Mouse (Mus musculus) hindbrain, embryonic 12.5 days (tissue): ENCODE measurements around the gene Mafk. TPM values are rescaled to one million over a fixed set of nuclear protein-coding genes. Genes with fewer than 3 reads are reported as not detected.

Experiments
- ATAC-seq: fragments of 200-750 bp; cut with Nextera tagmentation; 2 replicates; pipeline ENCODE4 v1.8.0; 2017; ENCODE audit warnings: moderate TSS enrichment; ENCODE audit not compliant: low FRiP score
- H3K27ac ChIP-seq: fragments of 300-500 bp; sonication (generic); 2 replicates; pipeline ENCODE4 v1.5.1; 2016; ENCODE audit warnings: mild to moderate bottlenecking
- H3K27me3 ChIP-seq: fragments of 300-500 bp; sonication (generic); 2 replicates; pipeline ENCODE4 v1.6.1; 2016; ENCODE audit warnings: mild to moderate bottlenecking
- H3K36me3 ChIP-seq: fragments of 300-500 bp; sonication (generic); 2 replicates; pipeline ENCODE4 v1.6.1; 2016; ENCODE audit warnings: mild to moderate bottlenecking
- H3K4me1 ChIP-seq: fragments of 300-500 bp; sonication (generic); 2 replicates; pipeline ENCODE4 v1.6.1; 2016
- H3K4me2 ChIP-seq: fragments of 300-500 bp; sonication (generic); replicated peaks from 2 replicates; pipeline ENCODE4 v1.6.1; 2016; ENCODE audit warnings: mild to moderate bottlenecking
- H3K4me3 ChIP-seq: fragments of 300-500 bp; sonication (generic); 2 replicates; pipeline ENCODE4 v1.5.1; 2016; ENCODE audit warnings: mild to moderate bottlenecking
- H3K9ac ChIP-seq: fragments of 300-500 bp; sonication (generic); 2 replicates; pipeline ENCODE4 v1.6.1; 2016; ENCODE audit warnings: mild to moderate bottlenecking, moderate library complexity
- H3K9me3 ChIP-seq: fragments of 300-500 bp; sonication (generic); replicated peaks from 2 replicates; pipeline ENCODE4 v1.6.1; 2016; ENCODE audit warnings: mild to moderate bottlenecking
- WGBS: fragments of 180-500 bp; shearing (Covaris S2); methylation state at CpG from one replicate; pipeline ENCODE4 v1.1.7; 2016; 5-methylcytosine and 5-hydroxymethylcytosine counted together
- polyA plus RNA-seq: library from polyadenylated mRNA; unstranded; fragments of >200 nt; fragmentation: Nextera tagmentation; extraction: Ambion mirVana; gene quantifications from 2 replicates; pipeline ENCODE4 v1.2.1, GENCODE M21; 2016

Gene Mafk
- polyA plus RNA-seq, 1 experiment from 2014 or later: 11.4 TPM

DNA sequence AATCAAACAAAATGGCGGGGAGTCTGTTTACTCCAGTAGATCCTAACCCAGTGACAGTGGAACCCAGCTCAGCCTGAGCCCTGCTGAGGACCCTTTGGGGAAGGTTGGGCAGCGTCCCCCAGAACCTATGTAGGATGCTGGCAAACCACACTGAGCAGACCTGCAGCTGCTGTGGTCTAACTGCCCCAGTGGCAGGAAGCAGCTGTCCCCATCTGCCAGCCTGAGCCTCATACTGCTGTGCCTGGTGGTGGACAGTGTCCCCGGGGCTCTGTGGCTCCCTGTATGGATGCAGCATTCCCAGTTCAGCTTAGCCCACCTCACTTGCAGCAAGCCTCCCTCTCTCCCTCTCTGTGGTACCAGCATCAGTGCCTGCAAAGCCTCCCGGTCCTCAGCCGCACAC lies 14.3 kb upstream of the Mafk start:
- WGBS: 83% methylated on average over 5 of the region's 5 CpGs
- H3K4me1 ChIP-seq: peaks cover 10% of the 10 kb centered on the region
- ATAC-seq: no peak

DNA sequence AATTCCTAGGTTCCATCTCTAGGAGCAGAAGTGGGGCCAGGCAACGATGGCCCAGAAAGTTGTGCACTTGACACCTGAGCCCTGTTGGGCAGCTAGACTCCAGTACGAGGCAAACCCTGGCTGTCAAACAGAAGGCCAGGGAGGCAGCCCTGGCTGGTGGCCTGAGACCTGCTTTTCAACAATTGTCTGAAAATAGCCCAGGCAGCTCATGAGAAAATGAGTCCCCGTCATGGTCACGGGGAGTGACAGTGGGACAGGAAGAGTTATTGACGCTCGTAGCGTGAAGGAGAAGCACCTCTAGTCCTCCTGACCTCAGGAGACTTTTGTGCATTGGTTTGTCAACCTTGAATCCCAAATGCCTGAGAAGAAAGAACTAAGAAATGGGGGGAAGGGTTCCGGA lies 9.9 kb upstream of the Mafk start:
- ATAC-seq: no peak
- Histone ChIP-seq H3K4me1 (no peaks in the 10 kb centered on the region), H3K4me3 (no peak overlapping the region), H3K27ac (no peak overlapping the region), H3K9me3 (no peaks in the 10 kb centered on the region), H3K27me3 (no peaks in the 10 kb centered on the region), H3K4me2 (no peak overlapping the region), H3K9ac (no peak overlapping the region), H3K36me3 (no peaks in the 10 kb centered on the region)
- 86% methylated on average over 8 of the region's 8 CpGs for WGBS

More for the DNA sequence above, 14.3 kb upstream of the Mafk start:
- Histone ChIP-seq H3K36me3 (peaks cover 20% of the 10 kb centered on the region), H3K27ac (no peak overlapping the region), H3K9me3 (no peaks in the 10 kb centered on the region), H3K27me3 (no peaks in the 10 kb centered on the region), H3K4me2 (no peak overlapping the region), H3K9ac (no peak overlapping the region), H3K4me3 (no peak overlapping the region)

DNA sequence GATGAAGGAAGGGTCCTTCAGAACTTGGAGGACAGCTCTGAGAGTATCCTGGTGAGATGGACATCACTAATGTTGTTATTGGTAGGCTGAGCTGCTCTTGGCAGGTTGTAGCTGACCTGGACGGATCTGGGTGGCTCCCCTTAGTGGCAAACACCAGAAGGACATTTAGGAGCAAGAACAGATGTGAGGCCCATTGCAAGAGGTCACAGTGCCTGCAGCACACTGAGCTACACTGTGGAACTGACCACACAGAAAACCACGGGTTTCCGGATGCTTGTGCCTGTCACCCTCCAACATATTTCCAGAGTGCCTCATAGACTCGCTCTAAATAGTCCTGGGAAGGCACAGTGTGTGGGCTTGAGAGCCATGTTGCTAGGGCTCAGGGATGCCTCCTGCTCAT lies 1.8 kb upstream of the Mafk start:
- H3K9ac ChIP-seq: no peak overlapping the region
- H3K4me1 ChIP-seq: peaks cover 15% of the 10 kb centered on the region
- no peak for ATAC-seq
- no peaks in the 10 kb centered on the region for H3K36me3 ChIP-seq
- H3K9me3 ChIP-seq: no peaks in the 10 kb centered on the region
- H3K4me2 ChIP-seq: no peak overlapping the region
- peaks cover 17% of the 10 kb centered on the region for H3K27me3 ChIP-seq
- no peak overlapping the region for H3K27ac ChIP-seq
- H3K4me3 ChIP-seq: no peak overlapping the region
- 61% methylated on average over 4 of the region's 4 CpGs for WGBS

DNA sequence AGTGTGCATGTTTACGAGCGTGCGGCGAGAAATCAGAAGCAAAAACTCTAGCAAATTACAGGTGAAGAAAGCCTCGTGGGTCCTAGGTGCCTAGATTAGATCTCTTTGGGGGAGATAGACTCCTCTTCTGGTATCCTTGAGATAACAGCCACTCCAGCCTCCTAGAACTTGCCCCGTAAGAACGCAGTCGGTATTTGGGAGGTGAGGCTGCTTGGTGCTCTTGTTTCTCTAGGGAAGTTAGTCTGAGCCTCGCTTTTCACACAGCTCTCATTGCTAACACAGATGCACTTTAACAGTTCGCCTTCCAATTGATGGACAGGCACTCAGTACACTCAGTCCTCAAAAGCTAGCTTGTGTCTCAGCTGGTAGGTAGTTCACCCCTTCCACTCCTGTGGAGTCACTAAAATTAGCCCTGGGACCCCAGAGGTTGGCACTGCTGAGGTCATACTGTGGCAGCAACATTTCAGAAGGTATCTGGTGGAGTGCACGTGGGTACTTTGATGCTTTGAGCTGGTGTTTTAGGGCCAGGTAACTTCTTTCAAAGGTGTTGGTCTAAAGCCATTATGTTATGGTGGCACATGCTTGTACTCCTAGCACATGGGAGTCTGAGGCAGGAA lies 954 bp downstream of the Mafk start:
- no peak for ATAC-seq
- peak overlapping the region; percentile 100 for H3K4me2 ChIP-seq
- no peak overlapping the region for H3K27ac ChIP-seq
- H3K9me3 ChIP-seq: no peaks in the 10 kb centered on the region
- H3K36me3 ChIP-seq: no peaks in the 10 kb centered on the region
- H3K9ac ChIP-seq: peak overlapping the region; percentile 82
- H3K27me3 ChIP-seq: peaks cover 34% of the 10 kb centered on the region
- H3K4me3 ChIP-seq: peak overlapping the region; percentile 87
- 29% methylated on average over 11 of the region's 11 CpGs for WGBS
- H3K4me1 ChIP-seq: peaks cover 38% of the 10 kb centered on the region

DNA sequence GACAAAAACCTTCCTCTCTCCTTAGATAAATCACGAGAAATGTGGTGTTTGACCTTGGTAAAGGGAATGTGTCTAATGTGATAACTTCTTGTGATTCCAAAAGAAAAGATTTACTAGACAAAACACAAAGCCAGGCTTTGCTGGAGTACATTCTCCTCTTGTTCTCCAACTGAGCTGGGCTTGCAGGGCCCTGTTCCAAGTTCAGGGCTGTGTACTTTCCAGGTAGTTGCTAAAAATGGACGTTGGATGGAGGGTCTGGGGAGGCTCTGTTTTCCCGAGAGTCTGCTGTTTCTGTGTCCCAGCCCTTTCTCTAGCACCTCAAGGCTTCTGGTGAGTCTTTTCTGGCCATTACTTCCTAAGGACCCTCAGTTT lies 1.6 kb downstream of the Mafk start:
- WGBS: 69% methylated on average over 3 of the region's 3 CpGs
- no peak for ATAC-seq
- H3K9me3 ChIP-seq: no peaks in the 10 kb centered on the region
- no peak overlapping the region for H3K4me3 ChIP-seq
- H3K27me3 ChIP-seq: peaks cover 34% of the 10 kb centered on the region
- no peak overlapping the region for H3K27ac ChIP-seq
- no peak overlapping the region for H3K9ac ChIP-seq
- H3K4me1 ChIP-seq: peaks cover 45% of the 10 kb centered on the region
- no peaks in the 10 kb centered on the region for H3K36me3 ChIP-seq
- H3K4me2 ChIP-seq: no peak overlapping the region; the same call in 1 of the 2 replicates

DNA sequence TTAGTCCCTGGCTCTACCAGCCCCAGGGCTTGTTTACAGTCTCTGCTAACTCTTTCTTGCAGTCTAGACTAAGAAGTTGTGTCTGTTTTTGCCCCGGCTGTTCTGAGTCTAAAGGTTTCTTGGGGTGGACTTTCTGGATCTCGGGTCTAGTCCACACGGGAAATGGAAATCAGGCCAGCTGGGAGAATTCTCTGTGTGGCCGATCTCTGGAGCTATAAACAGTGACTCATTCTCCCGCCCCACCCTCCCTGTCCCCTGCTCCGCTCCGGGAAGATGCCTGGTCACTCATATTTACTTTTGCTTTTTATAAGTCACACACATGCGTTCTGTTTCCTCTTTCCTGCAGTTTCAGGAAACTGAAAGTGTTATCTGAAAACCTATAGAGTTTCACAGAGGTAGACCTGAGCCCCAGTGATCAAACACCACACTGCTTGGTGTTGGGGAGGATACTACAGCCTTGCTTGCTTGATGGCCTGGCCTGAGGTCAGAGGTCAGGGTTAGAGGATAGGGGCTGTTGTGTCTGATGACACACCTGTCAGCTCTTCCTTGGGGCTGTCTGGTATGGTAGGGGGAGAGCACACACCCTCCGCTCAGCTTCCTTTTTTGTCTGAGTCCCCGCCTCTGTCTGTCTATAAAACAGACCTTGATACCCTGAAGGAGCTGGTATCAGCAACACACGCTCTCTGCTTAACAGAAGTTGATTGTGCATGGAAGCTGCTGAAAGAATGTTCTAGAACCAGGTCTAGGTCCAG lies 2.2 kb downstream of the Mafk start:
- H3K4me1 ChIP-seq: peaks cover 51% of the 10 kb centered on the region
- 71% methylated on average over 11 of the region's 11 CpGs for WGBS
- no peak overlapping the region for H3K4me3 ChIP-seq

DNA sequence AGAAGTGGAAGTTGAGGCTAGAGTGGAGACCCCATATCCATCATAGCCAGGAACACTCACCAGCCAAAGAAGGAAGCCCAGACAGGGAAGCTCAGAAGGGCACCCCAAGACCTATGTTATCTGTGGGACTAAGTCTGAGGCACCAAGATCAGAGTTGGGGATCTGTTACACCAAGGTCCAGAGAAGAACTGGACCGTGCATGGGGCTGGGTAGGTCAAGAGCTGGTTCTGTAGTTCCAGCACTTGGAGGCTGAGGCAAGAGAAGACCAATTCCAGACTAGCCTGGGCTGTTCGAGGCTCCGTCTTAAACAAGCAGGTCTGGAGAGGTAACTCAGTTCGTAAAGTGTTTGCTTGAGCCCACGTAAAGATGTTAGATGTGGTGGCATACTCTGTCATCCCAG lies 2.8 kb downstream of the Mafk start:
- no peak overlapping the region for H3K27ac ChIP-seq
- no peaks in the 10 kb centered on the region for H3K9me3 ChIP-seq
- WGBS: 96% methylated on average over 5 of the region's 5 CpGs
- H3K36me3 ChIP-seq: no peaks in the 10 kb centered on the region
- peaks cover 37% of the 10 kb centered on the region for H3K27me3 ChIP-seq
- H3K4me2 ChIP-seq: 0 out of 2 replicates have a peak overlapping the region, but pooled peaks have one; percentile 6
- ATAC-seq: no peak
- peaks cover 57% of the 10 kb centered on the region for H3K4me1 ChIP-seq
- H3K9ac ChIP-seq: no peak overlapping the region
- no peak overlapping the region for H3K4me3 ChIP-seq

More for the DNA sequence above, 2.2 kb downstream of the Mafk start:
- Histone ChIP-seq H3K9me3 (no peaks in the 10 kb centered on the region), H3K27me3 (peaks cover 34% of the 10 kb centered on the region), H3K27ac (no peak overlapping the region), H3K4me2 (peak overlapping the region; percentile 6; the same call in 1 of the 2 replicates), H3K9ac (no peak overlapping the region), H3K36me3 (no peaks in the 10 kb centered on the region)
- no peak for ATAC-seq

DNA sequence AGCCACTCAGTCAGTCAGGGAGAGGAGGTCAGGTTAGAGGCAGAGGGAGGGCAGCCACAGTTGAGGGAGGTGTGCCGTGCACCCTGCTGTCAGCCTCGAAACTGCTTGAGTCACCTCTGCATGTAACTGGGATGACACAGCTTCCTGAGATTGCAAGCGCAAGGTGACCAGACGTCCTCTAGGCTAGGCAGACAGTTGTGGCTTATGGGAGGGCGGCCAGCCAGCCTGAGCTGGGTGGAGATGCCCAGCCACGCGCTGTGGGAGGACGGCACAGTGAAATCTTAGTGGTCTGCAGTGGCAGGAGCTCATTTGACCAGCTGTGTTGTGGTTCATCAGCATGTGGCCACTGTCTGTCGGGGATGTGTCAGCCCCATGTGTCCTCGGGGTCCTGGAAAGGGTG lies 3.6 kb downstream of the Mafk start:
- 68% methylated on average over 10 of the region's 10 CpGs for WGBS
- no peaks in the 10 kb centered on the region for H3K9me3 ChIP-seq
- peaks cover 45% of the 10 kb centered on the region for H3K27me3 ChIP-seq
- no peak for ATAC-seq
- no peak overlapping the region for H3K4me3 ChIP-seq
- peaks cover 64% of the 10 kb centered on the region for H3K4me1 ChIP-seq
- H3K4me2 ChIP-seq: no peak overlapping the region
- H3K27ac ChIP-seq: peak overlapping the region; percentile 17; the same call in 1 of the 2 replicates
- H3K36me3 ChIP-seq: peaks cover 4% of the 10 kb centered on the region
- no peak overlapping the region for H3K9ac ChIP-seq

DNA sequence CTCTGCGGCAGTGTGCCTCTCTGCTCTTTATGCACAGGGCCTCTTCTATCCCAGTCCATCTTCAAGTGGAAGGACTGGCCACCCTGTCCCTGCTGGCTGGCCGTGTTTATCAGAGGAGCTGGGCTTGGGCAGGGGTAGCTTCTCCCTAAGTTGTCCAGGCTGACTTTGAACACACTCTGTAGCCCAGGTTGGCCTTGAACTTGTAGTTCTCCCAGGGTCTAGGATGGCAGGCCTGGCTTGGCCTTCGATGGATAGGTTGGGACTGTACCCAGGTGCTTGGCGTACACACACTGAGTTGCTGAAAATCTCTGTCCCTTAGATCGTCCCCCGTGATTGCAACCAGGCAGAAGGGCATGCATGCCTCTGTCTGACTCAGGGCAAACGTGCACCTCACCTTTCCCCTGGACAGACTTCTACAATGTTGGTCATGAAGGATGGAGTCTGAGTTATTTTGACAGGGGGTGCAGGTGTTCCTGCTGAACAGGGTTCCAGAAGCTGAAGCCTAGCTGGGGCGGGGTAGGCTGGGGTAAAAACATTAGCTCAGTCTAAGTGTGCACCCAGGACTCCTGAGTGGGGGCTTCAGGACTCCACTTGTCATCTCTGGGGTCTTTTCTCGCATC lies 4.8 kb downstream of the Mafk start:
- 84% methylated on average over 9 of the region's 9 CpGs for WGBS
- Histone ChIP-seq H3K9me3 (no peaks in the 10 kb centered on the region), H3K4me1 (peaks cover 65% of the 10 kb centered on the region), H3K36me3 (peaks cover 16% of the 10 kb centered on the region), H3K4me3 (no peak overlapping the region), H3K9ac (no peak overlapping the region), H3K27ac (peak overlapping the region; percentile 95; the same call in 1 of the 2 replicates), H3K4me2 (no peak overlapping the region), H3K27me3 (peaks cover 57% of the 10 kb centered on the region)
- no peak for ATAC-seq

DNA sequence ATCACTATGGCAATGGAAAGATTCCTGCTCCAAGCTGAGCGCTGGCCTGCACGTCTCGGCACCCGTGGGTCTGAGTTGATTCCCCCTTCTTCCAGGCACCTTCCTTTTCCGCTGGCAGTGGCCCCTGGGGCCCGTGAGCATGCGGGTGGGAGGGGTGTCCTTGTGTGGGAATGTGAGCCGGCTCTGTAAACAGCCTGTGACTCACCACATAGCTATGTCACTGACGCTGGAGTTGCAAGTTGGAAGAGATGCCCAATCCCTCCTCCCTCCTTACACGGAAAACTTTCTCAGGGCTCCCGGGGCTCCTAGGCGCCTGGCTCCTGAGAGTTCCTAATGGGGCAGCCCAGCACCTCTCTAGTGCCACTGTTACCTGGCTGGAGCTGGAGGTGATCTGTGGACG lies 5.6 kb downstream of the Mafk start:
- Histone ChIP-seq H3K27me3 (peaks cover 64% of the 10 kb centered on the region), H3K27ac (peak overlapping the region; percentile 95), H3K4me3 (no peak overlapping the region), H3K9ac (no peak overlapping the region), H3K9me3 (no peaks in the 10 kb centered on the region), H3K36me3 (peaks cover 22% of the 10 kb centered on the region), H3K4me1 (peaks cover 62% of the 10 kb centered on the region), H3K4me2 (peak overlapping the region; percentile 57)
- WGBS: 15% methylated on average over 13 of the region's 13 CpGs
- peak; percentile 13 for ATAC-seq

DNA sequence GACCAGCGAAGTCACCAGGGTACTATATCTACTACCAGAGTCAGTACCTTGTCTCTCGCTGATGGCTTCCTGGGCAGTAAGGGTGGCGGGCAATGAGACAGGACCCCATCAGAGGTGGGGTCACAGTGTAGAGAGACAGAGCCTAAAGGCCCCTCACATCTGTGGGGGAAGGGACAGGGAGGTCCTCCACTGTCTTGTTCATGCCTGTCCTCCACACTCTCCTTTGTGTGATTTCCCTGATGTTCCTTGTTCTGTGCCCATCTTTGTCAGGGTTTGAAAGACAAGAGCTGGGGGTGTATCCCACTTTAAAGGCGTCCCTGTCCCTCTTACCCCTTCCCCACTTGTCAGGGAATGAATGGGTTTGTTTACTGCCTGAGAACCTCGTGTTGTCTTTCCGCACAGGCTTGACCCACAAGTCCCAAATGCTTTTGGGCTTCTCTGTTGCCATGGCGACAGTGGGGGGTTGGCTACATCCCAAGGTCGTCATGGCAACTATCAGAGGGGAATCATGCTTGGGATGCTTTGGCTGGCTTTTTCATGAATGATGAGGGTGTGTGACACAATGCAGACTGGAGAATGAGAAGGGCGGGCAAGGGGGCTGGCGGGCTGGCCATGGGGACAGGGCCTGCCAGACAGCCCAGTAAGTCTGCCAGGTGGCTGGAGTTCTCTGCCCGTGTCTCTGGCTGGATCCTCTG lies 6.3 kb downstream of the Mafk start:
- Histone ChIP-seq H3K36me3 (peaks cover 24% of the 10 kb centered on the region), H3K27me3 (peaks cover 63% of the 10 kb centered on the region), H3K4me3 (peak overlapping the region; percentile 28), H3K9me3 (no peaks in the 10 kb centered on the region), H3K9ac (peak overlapping the region; percentile 56), H3K27ac (peak overlapping the region; percentile 95), H3K4me2 (peak overlapping the region; percentile 57), H3K4me1 (peaks cover 55% of the 10 kb centered on the region)
- ATAC-seq: peak; percentile 92
- 15% methylated on average over 11 of the region's 11 CpGs for WGBS
